Mouse (Mus musculus) hindbrain, embryonic 16.5 days (tissue): ENCODE data around the gene Pask. TPM values are rescaled to one million over a fixed set of nuclear protein-coding genes. Genes with fewer than 3 reads are reported as not detected.

Experiments used
- ATAC-seq: fragments of 200-750 bp; cut with Nextera tagmentation; 2 replicates; pipeline ENCODE4 v1.8.0; 2017; ENCODE audit warnings: moderate TSS enrichment, moderate library complexity
- H3K27ac ChIP-seq: fragments of 300-500 bp; sonication (generic); 2 replicates; pipeline ENCODE4 v1.5.1; 2014; ENCODE audit warnings: low read depth, mild to moderate bottlenecking, control low read depth, low read length, moderate library complexity
- H3K27me3 ChIP-seq: fragments of 300-500 bp; sonication (generic); replicated peaks from 2 replicates; pipeline ENCODE4 v1.6.1; 2014; ENCODE audit warnings: low read length; ENCODE audit not compliant: control insufficient read depth, insufficient read depth
- H3K36me3 ChIP-seq: fragments of 300-500 bp; sonication (generic); 2 replicates; pipeline ENCODE4 v1.6.1; 2014; ENCODE audit warnings: mild to moderate bottlenecking, low read length, moderate library complexity, mixed read lengths; ENCODE audit not compliant: control insufficient read depth, insufficient read depth
- H3K4me1 ChIP-seq: fragments of 300-500 bp; sonication (generic); 2 replicates; pipeline ENCODE4 v1.6.1; 2014; ENCODE audit warnings: low read depth, low read length; ENCODE audit not compliant: control insufficient read depth, insufficient read depth
- H3K4me2 ChIP-seq: fragments of 300-500 bp; sonication (generic); 2 replicates; pipeline ENCODE4 v1.6.1; 2014; ENCODE audit warnings: mild to moderate bottlenecking, low read length, control low read depth, moderate library complexity
- H3K4me3 ChIP-seq: fragments of 300-500 bp; sonication (generic); 2 replicates; pipeline ENCODE4 v1.5.1; 2014; ENCODE audit warnings: mild to moderate bottlenecking, low read length, control low read depth, moderate library complexity
- H3K9ac ChIP-seq: fragments of 300-500 bp; sonication (generic); 2 replicates; pipeline ENCODE4 v1.6.1; 2014; ENCODE audit warnings: low read depth, mild to moderate bottlenecking, control low read depth, low read length, moderate library complexity
- H3K9me3 ChIP-seq: fragments of 300-500 bp; sonication (generic); 2 replicates; pipeline ENCODE4 v1.6.1; 2014; ENCODE audit warnings: mild to moderate bottlenecking, low read length, moderate library complexity; ENCODE audit not compliant: control insufficient read depth
- WGBS: fragments of 180-500 bp; shearing (Covaris S2); extraction: QIAGEN DNeasy Blood & Tissue Kit; methylation state at CpG from one replicate; pipeline ENCODE4 v1.1.7; 2014; 5-methylcytosine and 5-hydroxymethylcytosine counted together
- polyA plus RNA-seq: library from polyadenylated mRNA; unstranded; fragments of >200 nt; fragmentation: Nextera tagmentation; extraction: Ambion mirVana; gene quantifications from 2 replicates; pipeline ENCODE4 v1.2.1, GENCODE M21; 2015

The Pask gene
- 5.2 and 6.4 TPM in 2 replicates for polyA plus RNA-seq

DNA sequence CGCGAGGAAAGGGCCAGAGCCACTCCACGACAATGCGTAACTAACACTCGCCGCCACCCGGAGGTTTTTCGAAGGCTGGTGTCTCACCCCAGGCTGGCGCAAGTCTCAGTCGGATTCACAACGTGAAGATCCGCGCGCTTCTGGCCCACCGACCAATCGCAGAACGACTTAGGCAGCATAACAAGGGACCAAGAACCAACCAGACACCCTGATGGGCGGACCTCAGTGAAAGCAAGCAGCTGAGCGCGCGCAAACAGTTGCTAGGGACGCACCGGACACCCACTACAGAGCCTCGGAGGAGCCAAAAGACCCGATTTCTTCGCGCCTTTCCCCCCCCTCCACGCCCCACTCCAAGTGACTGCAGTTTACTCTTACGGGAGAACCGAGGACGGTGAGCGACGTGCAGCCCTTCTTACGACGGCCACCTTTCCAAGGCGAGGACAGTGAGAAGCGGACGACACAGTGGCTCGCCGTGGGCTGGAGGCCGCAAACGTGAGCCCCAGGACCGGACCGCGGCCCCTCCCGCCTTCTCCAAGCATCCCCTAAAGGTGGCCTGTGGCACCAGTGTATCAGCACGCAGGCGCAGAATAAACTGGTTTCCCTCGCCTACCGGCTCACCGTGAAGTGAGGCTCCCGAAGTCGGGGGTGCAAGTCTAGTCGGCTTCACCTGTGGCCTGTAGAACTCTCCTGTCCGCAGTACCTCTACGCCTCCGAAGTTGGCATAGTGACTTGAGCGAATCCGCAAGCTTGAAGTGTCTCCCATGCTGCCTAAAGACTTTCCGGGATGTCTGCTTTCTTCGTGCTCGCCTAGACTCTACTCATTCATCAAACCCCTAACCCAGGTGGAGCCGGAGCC is at the start of gene Pask, which contains the start of gene Ppp1r7:
Gene Pask, minus strand, starts transcription at position 835 of the 856 bp plus-strand sequence.
Gene Ppp1r7, plus strand, starts transcription at position 207 of the 856 bp plus-strand sequence.
- Histone ChIP-seq H3K9me3 (no peaks in the 10 kb centered on the region), H3K4me2 (peak within 1 kb of the TSS; percentile 93), H3K4me3 (peak within 1 kb of the TSS; percentile 94), H3K36me3 (0 out of 2 replicates have a peak, but pooled peaks cover 4% of the 10 kb centered on the region), H3K27ac (peak within 1 kb of the TSS; percentile 76), H3K9ac (peak within 1 kb of the TSS; percentile 91), H3K27me3 (no peaks in the 10 kb centered on the region), H3K4me1 (peaks cover 9% of the 10 kb centered on the region)
- peak; percentile 96 for ATAC-seq
- WGBS: 0% methylated on average over 56 of the region's 63 CpGs

DNA sequence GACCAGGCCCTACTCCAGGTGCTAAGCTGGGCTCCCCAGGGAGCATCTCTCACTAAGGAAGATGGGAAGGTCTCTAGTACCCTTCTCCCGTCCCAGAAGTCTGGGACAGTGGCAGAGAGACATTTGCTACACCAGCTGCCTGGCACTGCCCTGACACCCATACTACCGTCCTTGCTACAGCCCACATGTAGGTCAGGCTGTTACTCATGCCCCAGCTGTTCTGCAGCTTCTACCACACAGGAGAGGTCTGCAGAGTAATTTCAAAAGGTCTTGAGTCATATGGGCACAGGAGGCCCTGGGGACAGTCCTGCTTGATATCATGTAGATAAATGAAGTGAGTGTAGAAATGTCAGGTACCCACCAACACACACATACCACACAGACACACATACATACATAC is 45.6 kb upstream of the Pask start:
- Histone ChIP-seq H3K9me3 (no peaks in the 10 kb centered on the region), H3K4me3 (no peak overlapping the region), H3K27me3 (no peaks in the 10 kb centered on the region), H3K9ac (no peak overlapping the region), H3K27ac (no peak overlapping the region), H3K36me3 (no peaks in the 10 kb centered on the region), H3K4me1 (no peaks in the 10 kb centered on the region), H3K4me2 (no peak overlapping the region)
- ATAC-seq: no peak
- 58% methylated on average over 2 of the region's 2 CpGs for WGBS

GRCm38 (mm10) chr1:93387198-93387597 is 43.9 kb upstream of the Pask start:
- H3K4me1 ChIP-seq: no peaks in the 10 kb centered on the region
- WGBS: 88% methylated on average over 2 of the region's 2 CpGs
- H3K4me3 ChIP-seq: no peak overlapping the region
- no peak overlapping the region for H3K4me2 ChIP-seq
- H3K36me3 ChIP-seq: no peaks in the 10 kb centered on the region
- no peaks in the 10 kb centered on the region for H3K27me3 ChIP-seq
- H3K9ac ChIP-seq: no peak overlapping the region
- ATAC-seq: no peak
- no peaks in the 10 kb centered on the region for H3K9me3 ChIP-seq
- no peak overlapping the region for H3K27ac ChIP-seq

DNA sequence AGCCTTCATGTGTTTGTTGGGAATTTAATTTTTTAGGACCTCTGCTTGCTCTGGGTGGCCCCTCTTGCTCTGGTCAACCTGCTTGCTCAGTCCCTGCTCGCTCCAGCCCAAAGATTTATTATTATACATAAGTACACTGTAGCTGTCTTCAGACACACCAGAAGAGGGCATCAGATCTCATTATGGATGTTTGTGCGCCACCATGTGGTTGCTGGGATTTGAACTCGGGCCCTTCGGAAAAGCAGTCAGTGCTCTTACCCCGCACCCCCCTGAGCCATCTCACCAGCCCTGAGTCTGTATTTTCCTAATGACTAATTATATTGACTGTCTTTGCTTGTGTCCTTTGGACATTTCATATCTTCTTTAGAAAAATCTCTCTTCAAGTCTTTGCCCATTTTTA is 35.8 kb upstream of the Pask start:
- 73% methylated on average over 5 of the region's 5 CpGs for WGBS
- Histone ChIP-seq H3K27ac (no peak overlapping the region), H3K9ac (no peak overlapping the region), H3K4me1 (no peaks in the 10 kb centered on the region), H3K36me3 (no peaks in the 10 kb centered on the region), H3K27me3 (no peaks in the 10 kb centered on the region), H3K9me3 (no peaks in the 10 kb centered on the region), H3K4me3 (no peak overlapping the region), H3K4me2 (no peak overlapping the region)
- ATAC-seq: no peak

DNA sequence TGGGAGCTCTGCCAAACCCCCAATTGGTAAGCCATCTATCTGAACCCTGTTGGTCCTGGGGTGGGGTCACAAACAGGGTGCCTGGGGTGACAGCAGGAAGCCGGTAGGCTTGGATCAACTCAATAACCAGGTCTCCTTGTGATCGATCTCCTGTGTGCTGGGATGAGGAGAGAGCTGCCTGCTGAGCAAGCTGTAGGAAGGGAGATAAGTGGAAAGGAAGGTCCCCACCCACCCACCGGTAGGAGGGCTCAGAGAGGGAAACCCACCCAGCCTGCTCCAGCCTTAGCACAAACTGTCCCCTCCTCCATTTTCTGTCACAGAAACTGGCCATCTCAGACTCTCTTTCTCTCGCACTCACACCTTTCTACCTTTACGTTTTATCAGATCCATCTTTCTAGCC is 34.0 kb upstream of the Pask start:
- Histone ChIP-seq H3K4me1 (no peaks in the 10 kb centered on the region), H3K9ac (no peak overlapping the region), H3K27ac (no peak overlapping the region), H3K9me3 (no peaks in the 10 kb centered on the region), H3K27me3 (no peaks in the 10 kb centered on the region), H3K4me2 (no peak overlapping the region), H3K36me3 (no peaks in the 10 kb centered on the region), H3K4me3 (no peak overlapping the region)
- 81% methylated on average over 5 of the region's 5 CpGs for WGBS
- ATAC-seq: no peak

GRCm38 (mm10) chr1:93373665-93374064 is 30.4 kb upstream of the Pask start, which contains the start of gene Ano7:
TSS of gene Ano7 (plus strand) at chr1:93373930.
- Histone ChIP-seq H3K4me3 (no peak within 1 kb of the TSS), H3K9ac (no peak within 1 kb of the TSS), H3K4me1 (no peaks in the 10 kb centered on the region), H3K36me3 (no peaks in the 10 kb centered on the region), H3K9me3 (no peaks in the 10 kb centered on the region), H3K27me3 (no peaks in the 10 kb centered on the region), H3K27ac (no peak within 1 kb of the TSS), H3K4me2 (no peak within 1 kb of the TSS)
- WGBS: 81% methylated on average over 4 of the region's 4 CpGs
- no peak for ATAC-seq

DNA sequence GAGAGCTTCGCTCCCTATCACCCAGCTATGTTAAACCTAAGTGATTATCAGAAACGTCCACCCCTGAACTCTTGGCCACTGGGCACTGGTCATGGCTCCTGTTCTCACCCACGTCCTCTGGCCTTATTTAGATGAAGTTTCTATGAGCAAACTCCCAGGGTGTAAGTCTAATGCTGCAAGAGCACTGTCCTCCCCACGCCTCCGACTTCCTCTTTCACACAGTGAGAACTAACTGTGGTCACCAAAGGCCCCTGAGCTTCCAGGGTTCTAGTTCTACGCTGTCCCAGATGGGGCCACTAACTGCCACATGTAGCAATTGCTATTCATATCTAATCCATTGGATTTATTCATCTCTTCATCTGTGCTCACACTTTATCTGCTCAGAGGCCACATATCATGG is 22.4 kb upstream of the Pask start:
- no peaks in the 10 kb centered on the region for H3K4me1 ChIP-seq
- H3K36me3 ChIP-seq: peaks cover 35% of the 10 kb centered on the region
- 93% methylated on average over 6 of the region's 6 CpGs for WGBS
- H3K9me3 ChIP-seq: no peaks in the 10 kb centered on the region
- H3K9ac ChIP-seq: no peak overlapping the region
- H3K4me3 ChIP-seq: no peak overlapping the region
- H3K27me3 ChIP-seq: no peaks in the 10 kb centered on the region
- ATAC-seq: no peak
- H3K27ac ChIP-seq: no peak overlapping the region
- no peak overlapping the region for H3K4me2 ChIP-seq

DNA sequence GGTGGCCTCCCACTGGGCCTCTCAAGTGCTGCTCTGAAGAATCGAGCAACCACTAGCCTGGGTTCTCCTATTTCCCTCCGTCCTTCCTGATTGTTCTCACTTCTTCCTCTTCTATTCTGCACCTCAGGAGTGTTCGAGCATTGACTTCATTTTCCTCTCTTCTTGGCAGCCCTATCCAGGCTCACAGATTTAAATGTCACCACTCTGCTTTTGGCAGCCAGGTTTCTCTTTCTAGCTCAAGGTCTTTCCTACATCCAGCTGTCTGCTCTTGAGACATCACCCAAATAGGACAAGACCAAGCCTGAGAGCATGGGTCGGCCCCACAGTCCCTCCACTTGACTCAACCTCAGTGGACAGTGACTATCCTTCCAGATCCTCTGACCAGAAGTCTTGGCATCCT is 19.4 kb upstream of the Pask start:
- H3K4me1 ChIP-seq: no peaks in the 10 kb centered on the region
- no peak overlapping the region for H3K4me3 ChIP-seq
- peaks cover 47% of the 10 kb centered on the region for H3K36me3 ChIP-seq
- H3K9ac ChIP-seq: no peak overlapping the region
- H3K4me2 ChIP-seq: no peak overlapping the region
- no peak overlapping the region for H3K27ac ChIP-seq
- no peaks in the 10 kb centered on the region for H3K9me3 ChIP-seq
- ATAC-seq: no peak
- WGBS: 88% methylated on average over 4 of the region's 4 CpGs
- no peaks in the 10 kb centered on the region for H3K27me3 ChIP-seq

DNA sequence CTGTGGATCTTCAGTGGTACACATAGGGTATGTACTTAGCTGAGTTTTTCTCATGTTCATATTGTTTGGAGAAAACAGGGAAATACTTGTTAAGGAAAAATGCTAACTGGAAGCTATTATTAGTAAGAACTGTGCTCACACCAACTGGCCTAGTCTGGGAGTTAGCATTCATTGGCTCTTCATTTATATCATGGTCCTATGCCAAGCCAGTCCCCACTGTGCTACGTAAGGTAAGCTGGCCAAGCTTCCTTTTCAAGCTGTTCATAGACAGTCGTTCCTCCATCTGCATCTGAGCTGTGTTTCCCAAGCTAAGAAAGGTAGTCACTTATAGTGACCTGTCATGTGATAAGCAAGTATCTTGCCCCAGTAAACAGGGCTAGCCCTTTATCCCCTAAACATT is 9.4 kb upstream of the Pask start:
- 91% methylated on average over 2 of the region's 2 CpGs for WGBS
- H3K27me3 ChIP-seq: no peaks in the 10 kb centered on the region
- no peak overlapping the region for H3K27ac ChIP-seq
- H3K9ac ChIP-seq: no peak overlapping the region
- no peak overlapping the region for H3K4me2 ChIP-seq
- no peaks in the 10 kb centered on the region for H3K9me3 ChIP-seq
- H3K4me3 ChIP-seq: no peak overlapping the region
- H3K36me3 ChIP-seq: peaks cover 30% of the 10 kb centered on the region
- no peak for ATAC-seq
- no peaks in the 10 kb centered on the region for H3K4me1 ChIP-seq
